Mouse (Mus musculus): ENCODE measurements around the gene Vill. TPM values are rescaled to one million over a fixed set of nuclear protein-coding genes. Genes with fewer than 3 reads are reported as not detected.

Vill gene
- polyA plus RNA-seq, 2 experiments from 2014 or later = 13.0 to 14.8 TPM

DNA sequence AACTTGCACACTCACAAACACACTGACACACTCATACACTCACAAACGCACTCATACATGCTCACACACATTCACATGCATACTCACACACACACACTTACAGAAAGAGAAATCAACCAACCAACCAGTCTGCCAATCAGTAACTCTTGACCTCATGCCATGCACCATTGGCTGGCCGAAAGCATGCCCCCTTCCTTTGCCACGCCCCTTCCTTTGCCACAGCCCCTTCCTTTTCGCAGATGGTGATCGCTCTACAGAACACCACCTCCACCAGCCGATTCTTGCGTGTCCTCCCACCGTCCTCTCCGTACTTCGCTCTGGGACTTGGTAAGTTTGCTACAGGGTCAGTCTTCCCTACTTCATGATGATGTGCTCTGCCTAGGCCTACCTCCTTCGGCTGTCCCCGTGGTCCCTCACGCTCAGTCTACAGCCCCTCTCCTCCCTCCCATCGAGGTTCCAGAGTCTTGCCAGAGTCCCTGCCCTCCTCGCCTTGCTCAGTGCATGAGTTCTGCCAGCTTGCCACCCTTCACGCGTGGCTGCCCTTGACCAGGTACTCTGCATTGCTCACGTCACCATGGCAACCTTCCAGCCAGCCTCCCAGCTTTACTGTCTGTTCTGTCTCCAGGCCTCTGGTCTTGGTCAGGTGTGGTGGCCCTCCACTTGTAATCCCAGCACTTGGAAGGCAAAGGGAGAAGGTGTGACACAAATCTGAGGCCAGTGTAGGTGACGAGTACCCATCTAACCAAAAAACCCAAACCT lies 67.0 kb downstream of the Vill start:
- ATAC-seq = no peak

DNA sequence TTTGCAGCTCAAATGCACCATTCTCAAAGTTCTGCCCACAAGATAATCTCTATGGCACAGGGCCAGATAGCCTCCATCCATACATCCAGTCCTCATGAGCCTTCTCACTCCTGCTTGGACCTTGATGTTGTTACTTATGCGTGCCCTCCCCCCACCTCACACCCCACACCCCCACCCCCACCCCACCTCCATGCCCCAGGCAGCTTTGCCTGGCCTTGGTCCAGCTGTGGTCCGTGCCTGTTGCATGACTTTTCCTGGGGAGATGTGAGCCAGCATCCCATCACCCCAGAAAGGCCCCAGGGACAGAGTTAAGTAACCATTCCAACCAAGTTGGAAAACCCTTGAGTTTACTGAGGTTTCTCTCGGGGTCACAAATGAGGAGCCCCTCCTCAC lies 67.6 kb downstream of the Vill start:
- no peak for ATAC-seq

Other genes with a start within 250 kb of the Vill start
- gene Ctdspl, start 126.3 kb upstream of the Vill start, polyA plus RNA-seq (2017; shearing (Covaris generic)) = 1 to 10 TPM; 1.0 to 1.2 TPM
- gene Plcd1, start 40.7 kb downstream of the Vill start, polyA plus RNA-seq (2017; shearing (Covaris generic)) = 1 to 10 TPM; 2.3 to 4.5 TPM
- under 1 TPM in 1 of 2 experiments, not detected in 1; 0.52 TPM for gene Dlec1, start 49.7 kb downstream of the Vill start, polyA plus RNA-seq (2017; shearing (Covaris generic))
- gene Acaa1b, start 104.3 kb downstream of the Vill start, polyA plus RNA-seq (2017; shearing (Covaris generic)) = not detected
- gene Gm47289, start 106.4 kb downstream of the Vill start, polyA plus RNA-seq (2017; shearing (Covaris generic)) = under 1 TPM in 1 of 2 experiments, not detected in 1; 0.13 TPM
- gene Slc22a13, start 156.3 kb downstream of the Vill start, polyA plus RNA-seq (2017; shearing (Covaris generic)) = not detected

Data from activated CD4-positive, CD25-positive, alpha-beta regulatory T cell, adult 4 months (primary cell).